Mouse (Mus musculus) bone marrow macrophage, adult 2 months (primary cell): ENCODE data around the gene Dact3. TPM values are rescaled to one million over a fixed set of nuclear protein-coding genes. Genes with fewer than 3 reads are reported as not detected.
A peak's percentile ranks its signal among the peaks of the same experiment; 100 is the strongest.

Source experiments
- H3K27ac ChIP-seq: 2 replicates; pipeline ENCODE4 v1.5.1; 2012; ENCODE audit warnings: low read depth, low read length; ENCODE audit not compliant: insufficient read depth
- H3K4me1 ChIP-seq: 2 replicates; pipeline ENCODE4 v1.6.1; 2012; ENCODE audit warnings: low read length; ENCODE audit not compliant: control insufficient read depth, insufficient read depth
- H3K4me3 ChIP-seq: 2 replicates; pipeline ENCODE4 v1.5.1; 2012; ENCODE audit warnings: mild to moderate bottlenecking, low read length, moderate library complexity; ENCODE audit not compliant: insufficient read depth
- CTCF ChIP-seq: IDR thresholded peaks from 2 replicates; pipeline ENCODE4 v1.5.1; 2012; ENCODE audit warnings: low read depth, mild to moderate bottlenecking, low read length, moderate library complexity
- POLR2A ChIP-seq: IDR thresholded peaks from 2 replicates; pipeline ENCODE4 v1.6.1; 2012; ENCODE audit warnings: mild to moderate bottlenecking, low read depth, low read length, borderline replicate concordance
- polyA plus RNA-seq: library from polyadenylated mRNA; stranded (reverse); fragments of >200 nt; gene quantifications from 2 replicates; pipeline ENCODE4 v1.2.4, GENCODE M21; 2012; ENCODE audit not compliant: missing spikeins, insufficient read depth, insufficient read length

Dact3 gene
- polyA plus RNA-seq, 1 experiment, result 1.3 TPM

- no peak for TF ChIP-seq CTCF
- TF ChIP-seq POLR2A, result no peak
- Histone ChIP-seq H3K27ac (peak overlapping the region; percentile 19; the same call in 1 of the 2 replicates), H3K4me1 (peaks cover 25% of the 10 kb centered on the region), H3K4me3 (peak overlapping the region; percentile 85)
These were observed 33.3 kb upstream of the Dact3 start for GRCm38 (mm10) chr7:16841561-16842560.

GRCm38 (mm10) chr7:16842645-16843063 lies 32.5 kb upstream of the Dact3 start, which contains the start of gene Prkd2:
Gene Prkd2 (plus strand): TSS chr7:16842902.
- TF ChIP-seq POLR2A (no peak), CTCF (no peak)
- Histone ChIP-seq H3K27ac (peak within 1 kb of the TSS; percentile 19), H3K4me1 (peaks cover 25% of the 10 kb centered on the region), H3K4me3 (peak within 1 kb of the TSS; percentile 85)

GRCm38 (mm10) chr7:16843441-16844171 lies 31.5 kb upstream of the Dact3 start:
- Histone ChIP-seq H3K27ac (no peak overlapping the region), H3K4me3 (peak overlapping the region; percentile 85), H3K4me1 (peaks cover 25% of the 10 kb centered on the region)
- TF ChIP-seq CTCF (no peak), POLR2A (no peak)

GRCm38 (mm10) chr7:16844696-16845071 lies 30.4 kb upstream of the Dact3 start:
- H3K4me3 ChIP-seq, result no peak overlapping the region
- TF ChIP-seq CTCF (no peak), POLR2A (no peak)
- H3K4me1 ChIP-seq, result peaks cover 25% of the 10 kb centered on the region
- H3K27ac ChIP-seq, result no peak overlapping the region

DNA sequence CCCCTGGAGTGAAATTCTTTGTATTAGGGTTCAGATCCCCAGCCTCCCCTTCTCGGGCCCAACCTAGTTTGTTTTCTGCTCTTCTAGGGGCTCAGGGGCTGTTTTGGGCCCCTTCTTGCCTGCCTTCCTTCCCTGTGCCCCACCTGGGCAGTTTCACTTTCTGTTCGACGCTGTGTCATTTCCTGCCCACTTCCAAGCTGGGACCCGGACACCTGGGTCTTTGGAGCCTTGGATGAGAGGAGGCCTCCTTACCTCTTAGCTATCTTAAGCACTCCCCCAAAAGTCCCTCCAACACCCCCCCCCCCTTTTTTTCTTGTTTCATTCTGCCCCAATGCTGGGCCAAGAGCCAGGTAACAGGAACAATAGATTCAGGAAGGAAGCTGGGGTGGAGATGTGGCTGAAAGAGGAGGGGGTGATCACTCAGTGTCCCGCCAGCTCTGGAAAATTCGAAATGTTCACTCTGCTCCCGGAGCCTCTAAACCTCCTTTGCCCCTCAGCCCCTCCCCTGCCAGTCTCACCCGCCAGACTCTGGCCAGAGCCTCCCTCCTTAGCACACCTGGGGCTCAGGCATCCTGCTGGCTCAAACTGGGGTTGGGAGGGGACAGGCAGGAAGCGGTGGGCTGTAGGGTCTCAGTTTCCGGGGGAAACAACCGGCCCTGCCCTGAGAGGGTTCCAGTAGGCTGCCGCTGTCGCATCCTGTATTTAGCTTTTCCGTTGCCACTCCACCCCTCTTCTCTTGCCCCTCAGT lies 29.9 kb upstream of the Dact3 start:
- Histone ChIP-seq H3K4me1 (peaks cover 25% of the 10 kb centered on the region), H3K4me3 (no peak overlapping the region), H3K27ac (no peak overlapping the region)
- TF ChIP-seq CTCF (no peak), POLR2A (no peak)

GRCm38 (mm10) chr7:16845820-16846167 lies 29.3 kb upstream of the Dact3 start:
- Histone ChIP-seq H3K4me3 (no peak overlapping the region), H3K27ac (no peak overlapping the region), H3K4me1 (peaks cover 25% of the 10 kb centered on the region)
- TF ChIP-seq POLR2A (no peak), CTCF (no peak)

DNA sequence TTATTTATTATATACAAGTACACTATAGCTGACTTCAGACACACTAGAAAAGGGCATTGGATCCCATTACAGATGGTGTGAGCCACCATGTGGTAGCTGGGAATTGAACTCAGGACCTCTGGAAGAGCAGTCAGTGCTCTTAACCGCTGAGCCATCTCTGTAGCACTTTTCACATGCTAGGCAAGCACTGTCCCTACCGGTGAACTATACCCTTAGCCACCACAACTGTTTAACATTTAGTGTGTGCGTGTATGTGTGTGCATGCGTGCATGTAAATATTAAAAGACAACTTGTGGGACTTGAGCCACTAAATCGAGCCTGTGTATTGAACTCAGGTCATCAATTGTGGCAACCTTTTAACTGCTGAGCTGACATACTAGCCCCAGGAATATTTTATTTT lies 28.3 kb upstream of the Dact3 start:
- peaks cover 15% of the 10 kb centered on the region for H3K4me1 ChIP-seq
- no peak overlapping the region for H3K27ac ChIP-seq
- no peak overlapping the region for H3K4me3 ChIP-seq
- TF ChIP-seq CTCF, result no peak
- TF ChIP-seq POLR2A, result no peak

GRCm38 (mm10) chr7:16847507-16847906 lies 27.6 kb upstream of the Dact3 start:
- H3K4me3 ChIP-seq, result no peak overlapping the region
- H3K4me1 ChIP-seq, result peaks cover 8% of the 10 kb centered on the region
- H3K27ac ChIP-seq, result no peak overlapping the region
- no peak for TF ChIP-seq CTCF
- no peak for TF ChIP-seq POLR2A

- no peak overlapping the region for H3K4me3 ChIP-seq
- H3K27ac ChIP-seq, result no peak overlapping the region
- H3K4me1 ChIP-seq, result peaks cover 8% of the 10 kb centered on the region
- TF ChIP-seq CTCF, result no peak; the same call in 1 of the 2 replicates
These were observed 26.5 kb upstream of the Dact3 start for GRCm38 (mm10) chr7:16848579-16848978.
